Mouse (Mus musculus) limb, embryonic 13.5 days (tissue): ENCODE results near the gene 2410004B18Rik. TPM values are rescaled to one million over a fixed set of nuclear protein-coding genes. Genes with fewer than 3 reads are reported as not detected.

Source experiments
- ATAC-seq: fragments of 200-750 bp; cut with Nextera tagmentation; 2 replicates; pipeline ENCODE4 v1.8.0; 2017; ENCODE audit warnings: low read depth, moderate number of reproducible peaks, moderate TSS enrichment; ENCODE audit not compliant: low FRiP score
- H3K27ac ChIP-seq: fragments of 300-500 bp; sonication (generic); 2 replicates; pipeline ENCODE4 v1.5.1; 2015; ENCODE audit warnings: inconsistent platforms, mild to moderate bottlenecking, moderate library complexity
- H3K27me3 ChIP-seq: fragments of 300-500 bp; sonication (generic); 2 replicates; pipeline ENCODE4 v1.6.1; 2015; ENCODE audit warnings: mild to moderate bottlenecking, inconsistent platforms
- H3K36me3 ChIP-seq: fragments of 300-500 bp; sonication (generic); 2 replicates; pipeline ENCODE4 v1.6.1; 2015; ENCODE audit warnings: inconsistent platforms, mild to moderate bottlenecking, moderate library complexity
- H3K4me1 ChIP-seq: fragments of 300-500 bp; sonication (generic); 2 replicates; pipeline ENCODE4 v1.6.1; 2015; ENCODE audit warnings: inconsistent platforms
- H3K4me2 ChIP-seq: fragments of 300-500 bp; sonication (generic); replicated peaks from 2 replicates; pipeline ENCODE4 v1.6.1; 2015; ENCODE audit warnings: inconsistent platforms, mild to moderate bottlenecking, moderate library complexity
- H3K4me3 ChIP-seq: fragments of 300-500 bp; sonication (generic); 2 replicates; pipeline ENCODE4 v1.5.1; 2015; ENCODE audit warnings: moderate library complexity, mild to moderate bottlenecking, inconsistent platforms
- H3K9ac ChIP-seq: fragments of 300-500 bp; sonication (generic); 2 replicates; pipeline ENCODE4 v1.6.1; 2015; ENCODE audit warnings: mild to moderate bottlenecking, inconsistent platforms
- H3K9me3 ChIP-seq: fragments of 300-500 bp; sonication (generic); 2 replicates; pipeline ENCODE4 v1.6.1; 2016; ENCODE audit warnings: inconsistent platforms
- WGBS: fragments of 180-500 bp; shearing (Covaris S2); methylation state at CpG from one replicate; pipeline ENCODE4 v1.1.7; 2015; 5-methylcytosine and 5-hydroxymethylcytosine counted together
- polyA plus RNA-seq: library from polyadenylated mRNA; unstranded; fragments of >200 nt; fragmentation: Nextera tagmentation; extraction: Ambion mirVana; gene quantifications from 2 replicates; pipeline ENCODE4 v1.2.1, GENCODE M21; 2015

The 2410004B18Rik gene
- polyA plus RNA-seq, 1 experiment from 2014 or later: 48.6 TPM

DNA sequence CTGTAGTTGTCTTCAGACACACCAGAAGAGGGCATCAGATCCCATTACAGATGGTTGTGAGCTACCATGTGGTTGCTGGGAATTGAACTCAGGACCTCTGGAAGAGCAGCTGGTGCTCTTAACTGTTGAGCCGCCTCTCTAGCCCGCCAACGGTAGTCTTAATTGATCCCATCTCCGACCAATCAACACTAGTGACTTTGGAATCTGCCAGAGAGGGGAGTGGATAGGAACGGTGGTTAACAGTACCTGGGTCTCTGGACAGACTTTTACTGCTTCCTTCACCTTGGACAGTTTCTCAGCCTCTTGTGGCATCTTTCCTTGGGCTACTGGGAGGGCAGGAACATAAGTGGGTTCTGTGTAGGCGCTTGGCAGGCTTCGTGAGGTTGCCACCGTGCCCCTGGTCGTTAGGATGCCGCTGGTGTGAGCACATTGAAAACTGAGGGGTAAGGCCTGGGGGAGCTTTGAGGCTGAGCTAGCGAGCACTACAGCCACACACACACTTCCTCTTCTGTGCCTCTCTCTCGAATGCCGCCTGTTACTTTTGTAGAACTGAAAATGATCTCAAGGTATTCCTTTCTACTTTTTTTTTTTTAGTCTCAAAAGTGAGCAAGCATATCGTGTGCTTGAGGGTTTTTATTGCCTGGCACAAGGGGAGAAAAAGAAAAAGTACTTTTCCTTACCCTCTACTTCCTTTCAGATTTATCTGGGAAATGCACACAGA lies 55.8 kb downstream of the 2410004B18Rik start:
- H3K9ac ChIP-seq: no peak overlapping the region
- no peak overlapping the region for H3K4me3 ChIP-seq
- H3K27ac ChIP-seq: no peak overlapping the region
- H3K9me3 ChIP-seq: no peaks in the 10 kb centered on the region
- peaks cover 8% of the 10 kb centered on the region for H3K36me3 ChIP-seq
- no peak for ATAC-seq
- H3K4me1 ChIP-seq: peaks cover 37% of the 10 kb centered on the region
- no peak overlapping the region for H3K4me2 ChIP-seq
- 59% methylated on average over 14 of the region's 14 CpGs for WGBS
- H3K27me3 ChIP-seq: no peaks in the 10 kb centered on the region

Other genes starting within 250 kb of the 2410004B18Rik start
- gene Ddah1, start 179.3 kb upstream of the 2410004B18Rik start, polyA plus RNA-seq: 49.7 and 55.7 TPM in 2 replicates
- 50.8 and 51.3 TPM in 2 replicates for gene Bcl10, start 15.2 kb upstream of the 2410004B18Rik start, polyA plus RNA-seq
- gene Syde2, start 49.9 kb downstream of the 2410004B18Rik start, polyA plus RNA-seq: 1.9 and 2.3 TPM in 2 replicates
- 0.19 and 0.34 TPM in 2 replicates for gene Wdr63, start 170.1 kb downstream of the 2410004B18Rik start, polyA plus RNA-seq
- 2.7 and 2.8 TPM in 2 replicates for gene Mcoln3, start 179.4 kb downstream of the 2410004B18Rik start, polyA plus RNA-seq
- 1.7 and 2.4 TPM in 2 replicates for gene Mcoln2, start 211.8 kb downstream of the 2410004B18Rik start, polyA plus RNA-seq